Mouse (Mus musculus) cortical plate, adult 2 months (tissue): Measurements from ENCODE around the gene Ptbp1.

Experiments
- CTCF ChIP-seq: fragments of 200-500 bp; IDR thresholded peaks from 2 replicates; pipeline ENCODE4 v1.5.1; 2011; ENCODE audit warnings: mild to moderate bottlenecking, control low read depth, low read length; ENCODE audit not compliant: insufficient read depth; ENCODE audit errors: extremely low read depth
- POLR2A ChIP-seq: fragments of 200-500 bp; IDR thresholded peaks from 2 replicates; pipeline ENCODE4 v1.6.1; 2011; ENCODE audit warnings: mild to moderate bottlenecking, low read length, control low read depth; ENCODE audit not compliant: insufficient read depth; ENCODE audit errors: extremely low read depth

DNA sequence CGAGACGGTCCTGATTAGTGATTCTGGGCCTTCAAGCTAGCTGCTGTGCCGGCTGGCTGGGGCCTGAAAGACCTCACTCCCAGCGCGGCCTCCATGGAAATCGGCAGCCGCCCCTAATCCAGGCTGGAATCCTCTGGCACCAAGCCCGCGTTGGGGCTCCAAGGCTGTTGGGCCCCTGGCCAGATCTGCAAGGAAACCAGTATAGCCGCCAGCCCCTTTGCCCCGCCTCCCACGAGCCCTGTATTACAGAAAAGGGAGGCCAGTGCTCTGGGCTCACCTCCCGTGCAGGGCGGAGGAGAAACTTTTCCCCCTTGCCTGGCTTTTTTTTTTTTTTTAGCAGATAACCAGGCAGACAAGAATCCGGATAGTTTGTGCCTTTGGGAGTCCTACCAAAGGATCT, 835 bp upstream of the Ptbp1 start:
- TF ChIP-seq POLR2A: no peak
- no peak for TF ChIP-seq CTCF
